In the genomic region with DNA sequence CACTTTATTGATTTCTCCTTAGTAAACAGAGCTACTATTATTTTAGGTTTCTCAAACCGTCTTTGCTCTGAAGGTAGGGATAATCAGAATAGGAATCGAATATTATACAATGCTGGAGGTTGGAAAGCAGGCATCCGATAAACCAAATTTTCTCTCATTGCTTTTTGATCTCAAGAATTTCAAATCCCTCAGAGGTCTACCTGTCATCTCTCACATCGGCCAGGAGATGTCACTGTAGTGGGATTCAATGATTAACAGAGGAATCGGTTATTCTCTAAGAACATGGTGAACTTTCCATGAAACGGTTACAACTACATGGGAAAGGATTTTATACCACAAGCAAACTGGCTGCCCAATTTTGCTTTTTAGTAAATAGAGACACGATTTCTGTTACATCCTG, we compare ENCODE assay signal across 10 mouse cellular contexts.
DNase-seq lines count a peak whose midpoint lies in the region; ATAC-seq and TF ChIP-seq lines count a peak whose summit lies in the region.
"Had no signal": no experiment of that assay in that cellular context is flagged by ENCODE, and none has a peak within 500 bp of the region (broad histone marks: within the 10 kb centered on the region; RNA-seq: fewer than 3 reads in every experiment).

No protein-coding gene starts in this region.

- H3K9ac ChIP-seq in hindbrain, embryonic 11.5 days (ENCODE audit: low read depth, low read length): no peak overlapping the region
- H3K9ac ChIP-seq in hindbrain, embryonic 12.5 days: no peak overlapping the region
- H3K9ac ChIP-seq in liver, adult 2 months (ENCODE audit: low read depth, low read length): no peak overlapping the region
- H3K9ac ChIP-seq: liver, embryonic 13.5 days; midbrain, embryonic 12.5 days had no signal

- DNase-seq in hindbrain, embryonic 11.5 days (ENCODE audit: low spot score): peak; percentile 27
- peak; percentile 4 for DNase-seq in liver, adult 2 months (ENCODE audit: extremely low read depth, low read depth, low spot score)
- DNase-seq in liver (no peak), Patski (ENCODE audit: low read depth, low spot score) (no peak)
- peak; percentile 27 for DNase-seq in embryo, embryonic 11 days
- no peak for DNase-seq in ovary, postnatal 10 days (ENCODE audit: low spot score)
- DNase-seq: cerebellum, postnatal 36 days; liver, embryonic 13.5 days had no signal

- no peaks in the 10 kb centered on the region for H3K27me3 ChIP-seq in hindbrain, embryonic 11.5 days (ENCODE audit: control insufficient read depth, insufficient read depth, low read length)
- H3K27me3 ChIP-seq in hindbrain, embryonic 12.5 days: no peaks in the 10 kb centered on the region
- H3K27me3 ChIP-seq in liver, adult 2 months (ENCODE audit: control insufficient read depth, insufficient read depth, low read length): no peaks in the 10 kb centered on the region
- no peaks in the 10 kb centered on the region for H3K27me3 ChIP-seq in Patski
- H3K27me3 ChIP-seq: liver, embryonic 13.5 days; midbrain, embryonic 12.5 days had no signal

- no peak for TF ChIP-seq POLR2A in liver, adult 2 months (IDR thresholded peaks at IDR 0.05; ENCODE audit: extremely low read depth, insufficient read depth, low read length)

- in situ Hi-C loops in Patski (cut with MboI; ENCODE audit: low pct_unique_long_range_greater_than_20kb): loop anchor here (5.0 kb wide), 1 partner anchor 253 kb away; no protein-coding TSS in a partner anchor

- no peaks in the 10 kb centered on the region for H3K9me3 ChIP-seq in hindbrain, embryonic 11.5 days (ENCODE audit: control insufficient read depth, low read length)
- H3K9me3 ChIP-seq in hindbrain, embryonic 12.5 days (replicated peaks): no peaks in the 10 kb centered on the region
- H3K9me3 ChIP-seq: liver, embryonic 13.5 days; midbrain, embryonic 12.5 days had no signal

- no peak overlapping the region for H3K4me2 ChIP-seq in hindbrain, embryonic 11.5 days (replicated peaks; ENCODE audit: low read depth, low read length)
- no peak overlapping the region for H3K4me2 ChIP-seq in hindbrain, embryonic 12.5 days (replicated peaks)
- H3K4me2 ChIP-seq: liver, embryonic 13.5 days; midbrain, embryonic 12.5 days had no signal

- H3K79me2 ChIP-seq in liver, adult 2 months (ENCODE audit: control insufficient read depth, insufficient read depth, low read length): no peaks in the 10 kb centered on the region

- H3K4me1 ChIP-seq in hindbrain, embryonic 11.5 days (replicated peaks; ENCODE audit: control insufficient read depth, insufficient read depth, low read length): no peaks in the 10 kb centered on the region
- no peaks in the 10 kb centered on the region for H3K4me1 ChIP-seq in hindbrain, embryonic 12.5 days
- no peaks in the 10 kb centered on the region for H3K4me1 ChIP-seq in liver, adult 2 months (ENCODE audit: control insufficient read depth, insufficient read depth, low read length)
- H3K4me1 ChIP-seq: liver, embryonic 13.5 days; midbrain, embryonic 12.5 days had no signal

- H3K4me3 ChIP-seq in hindbrain, embryonic 11.5 days (ENCODE audit: low read depth, low read length): no peak overlapping the region
- no peak overlapping the region for H3K4me3 ChIP-seq in hindbrain, embryonic 12.5 days
- peak overlapping the region; percentile 12; the same call in 1 of the 2 replicates for H3K4me3 ChIP-seq in liver, adult 2 months (ENCODE audit: insufficient read depth, low read depth, low read length)
- H3K4me3 ChIP-seq: liver, embryonic 13.5 days; midbrain, embryonic 12.5 days had no signal

- H3K36me3 ChIP-seq in hindbrain, embryonic 11.5 days (ENCODE audit: control insufficient read depth, insufficient read depth, low read length): no peaks in the 10 kb centered on the region
- H3K36me3 ChIP-seq in hindbrain, embryonic 12.5 days: no peaks in the 10 kb centered on the region
- no peaks in the 10 kb centered on the region for H3K36me3 ChIP-seq in liver, adult 2 months (ENCODE audit: control insufficient read depth, insufficient read depth, low read length)
- H3K36me3 ChIP-seq: liver, embryonic 13.5 days; midbrain, embryonic 12.5 days had no signal

- no peak for ATAC-seq in hindbrain, embryonic 11.5 days (ENCODE audit: low FRiP score)
- ATAC-seq in hindbrain, embryonic 12.5 days (ENCODE audit: low FRiP score): no peak
- ATAC-seq in Patski: no peak

- H3K27ac ChIP-seq in hindbrain, embryonic 11.5 days (ENCODE audit: low read depth, low read length): no peak overlapping the region
- no peak overlapping the region for H3K27ac ChIP-seq in hindbrain, embryonic 12.5 days
- H3K27ac ChIP-seq in liver, adult 2 months (replicated peaks; ENCODE audit: insufficient read depth, low read depth, low read length): no peak overlapping the region
- H3K27ac ChIP-seq: liver, embryonic 13.5 days; midbrain, embryonic 12.5 days had no signal

- CTCF ChIA-PET in Patski (lab: Charles Lee): interaction anchor here (1.1 to 1.5 kb wide), 2 partner anchors 341 to 552 kb away, joined by 3 read pairs; no protein-coding TSS in a partner anchor

- no peak for TF ChIP-seq CTCF in liver, adult 2 months (IDR thresholded peaks at IDR 0.05; ENCODE audit: low read depth, low read length)
- peak; percentile 62 for TF ChIP-seq CTCF in Patski (IDR thresholded peaks at IDR 0.05)

- WGBS in hindbrain, embryonic 11.5 days: 70% methylated on average over 7 of the region's 7 CpGs
- WGBS in hindbrain, embryonic 12.5 days: 74% methylated on average over 7 of the region's 7 CpGs
- WGBS in liver, adult 2 months: 54% methylated on average over 7 of the region's 7 CpGs

- POLR2A ChIA-PET in Patski (lab: Charles Lee): no interaction called here

Comparison
In these comparisons a context has a peak if more than half of its experiments do, and no peak if none do; other contexts are left out.
1. DNase-seq: peak in hindbrain, embryonic 11.5 days (single experiment), liver, adult 2 months (single experiment) and embryo, embryonic 11 days (single experiment); none in liver (single experiment), Patski (single experiment) and ovary, postnatal 10 days (single experiment).